Mouse (Mus musculus) ovary, postnatal 10 days (tissue): ENCODE data around the gene Foxn3.

Source experiments
- DNase-seq: peaks from one replicate; pipeline ENCODE4 v3.0.0; 2022; ENCODE audit warnings: low spot score

Foxn3 gene

DNA sequence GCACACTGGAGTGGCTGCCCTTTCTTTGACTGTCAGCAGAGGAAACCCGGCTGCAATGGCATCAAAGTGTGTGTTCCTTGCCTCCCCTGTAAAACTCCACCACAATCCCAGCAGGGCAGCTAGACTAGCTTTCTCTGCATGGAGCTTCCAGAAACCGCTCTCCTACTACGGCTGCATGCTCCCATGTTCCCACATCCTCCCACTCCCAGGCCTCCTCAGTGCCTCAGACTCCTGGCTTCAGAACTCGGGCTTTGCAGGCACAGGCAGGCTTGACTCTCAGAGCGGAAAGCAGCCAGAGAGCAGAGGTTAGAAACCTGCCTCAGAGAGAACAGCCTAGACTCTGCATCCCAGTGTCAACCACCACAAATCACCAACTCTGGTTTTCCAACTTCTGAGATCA is 147.8 kb downstream of the Foxn3 start:
- DNase-seq, result no peak

DNA sequence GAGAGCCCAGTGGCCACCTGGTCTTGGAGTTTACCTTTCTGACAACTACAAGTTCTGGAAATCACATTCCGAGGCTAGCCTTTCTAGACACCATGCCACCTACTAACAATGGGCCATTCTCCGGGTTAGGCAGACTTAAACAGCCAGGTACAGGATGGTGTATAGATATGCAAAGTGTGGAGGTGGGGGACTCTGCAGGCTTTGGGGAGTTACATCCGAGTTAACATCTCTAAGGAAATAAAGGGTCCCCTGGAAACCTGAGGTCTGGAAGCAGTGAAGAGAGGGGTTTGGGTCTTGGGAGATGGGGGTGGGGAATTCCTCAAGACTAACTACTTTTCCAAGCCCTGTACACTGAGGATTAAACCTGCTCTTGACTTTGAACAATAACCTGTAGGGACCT is 150.9 kb downstream of the Foxn3 start:
- DNase-seq, result no peak

DNA sequence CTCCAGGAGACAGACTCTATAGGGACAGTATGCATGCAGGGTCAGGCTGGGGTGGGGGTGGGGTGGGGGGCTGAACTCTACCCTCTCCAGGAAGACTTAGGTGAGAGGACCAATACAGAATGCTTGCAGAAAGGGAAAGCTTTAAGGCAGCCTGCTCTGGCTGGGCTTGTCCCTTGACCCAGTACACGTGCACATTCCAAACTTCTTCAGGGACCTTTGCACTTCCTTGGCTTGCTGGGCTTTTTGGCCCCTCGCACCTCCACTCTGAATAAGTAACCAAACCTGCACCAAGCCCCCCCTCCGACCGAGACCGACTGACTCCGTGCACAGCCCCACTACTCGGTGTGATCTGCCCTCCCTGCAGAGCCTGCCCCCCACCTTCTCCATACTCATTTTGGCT is 151.3 kb downstream of the Foxn3 start:
- DNase-seq, result no peak

DNA sequence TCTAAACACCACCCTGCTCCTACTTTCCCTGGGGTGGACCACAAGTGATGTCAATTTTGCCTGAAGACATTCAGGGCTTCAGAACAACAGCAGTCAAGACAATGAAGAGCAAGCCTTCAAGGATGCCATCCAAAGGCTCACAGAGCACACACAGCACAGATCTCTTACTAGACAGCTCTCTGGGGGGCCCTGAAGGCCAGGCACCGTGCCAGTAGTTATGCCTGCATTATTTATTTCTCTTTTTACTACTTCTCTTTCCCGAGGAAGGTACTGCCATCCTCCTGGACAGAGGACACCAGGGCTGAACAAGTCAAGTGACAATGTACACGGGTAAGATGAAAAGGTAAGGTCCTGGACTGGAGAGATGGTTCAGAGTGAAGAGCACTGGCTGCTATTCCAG is 154.7 kb downstream of the Foxn3 start:
- no peak for DNase-seq

DNA sequence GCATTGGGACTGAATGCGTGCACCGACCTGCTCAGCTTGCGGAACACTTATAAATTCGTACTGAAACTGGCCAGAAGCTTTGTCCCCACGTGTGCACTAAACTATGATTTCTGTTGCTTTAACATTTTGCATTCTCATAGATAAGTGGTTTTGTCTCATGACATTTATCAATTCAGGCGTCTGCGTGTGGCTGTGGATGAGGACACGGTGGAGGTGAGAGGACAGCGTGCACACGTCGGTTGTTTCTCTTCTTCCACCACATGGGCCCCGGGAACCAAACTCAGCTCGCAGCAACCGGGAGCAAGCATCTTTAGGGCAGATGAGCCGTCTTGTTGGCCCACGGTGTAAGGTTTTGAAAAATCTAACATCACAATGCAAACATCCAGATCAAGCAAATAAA is 155.3 kb downstream of the Foxn3 start:
- no peak for DNase-seq

DNA sequence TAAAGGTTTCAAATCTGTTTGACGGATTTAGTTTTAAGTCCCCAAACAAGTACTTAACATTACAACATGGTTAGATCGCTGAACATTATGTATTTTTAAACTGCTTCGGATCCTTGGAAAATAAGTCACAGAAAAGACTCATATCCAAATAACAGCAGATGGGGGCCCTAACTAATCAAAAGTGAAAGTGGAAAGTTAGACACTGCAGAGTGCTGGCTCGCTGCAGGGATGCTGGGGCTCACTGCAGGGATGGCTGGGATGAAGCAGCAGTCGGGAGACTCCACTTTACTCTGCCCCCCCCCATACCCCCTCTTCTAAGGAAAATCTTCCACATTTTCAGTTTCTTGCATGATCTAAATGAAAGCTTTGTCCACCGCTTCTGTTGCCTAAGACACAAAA is 156.1 kb downstream of the Foxn3 start:
- DNase-seq, result no peak

DNA sequence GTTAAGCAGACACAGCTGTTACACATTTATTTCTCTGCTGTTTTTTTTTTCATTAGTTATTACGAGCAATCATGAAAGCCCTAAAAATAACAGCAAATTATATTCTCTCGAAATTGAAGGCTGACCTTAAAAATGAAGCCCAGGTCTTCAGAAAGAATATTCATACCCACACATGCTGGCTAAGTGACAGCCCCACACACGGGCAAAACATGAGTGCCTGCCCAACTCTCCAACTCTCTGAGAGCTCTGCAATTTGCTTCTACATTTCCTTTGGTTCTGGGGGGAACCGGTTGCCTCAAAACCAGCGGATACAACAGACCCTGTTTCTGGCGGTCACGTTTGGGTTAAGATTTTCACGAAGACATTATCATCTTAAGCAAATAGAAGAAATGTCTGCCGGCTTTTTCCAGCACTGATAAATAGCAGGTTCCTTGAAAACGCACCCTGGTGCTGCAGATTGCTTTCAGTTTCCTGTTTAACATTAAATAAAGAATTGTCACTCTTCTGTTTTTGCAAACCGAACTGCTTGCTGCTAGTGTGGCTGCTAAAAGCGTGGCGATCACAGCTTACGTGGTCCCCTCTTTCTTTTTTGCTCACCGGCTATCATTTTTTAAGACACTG is 156.6 kb downstream of the Foxn3 start:
- no peak for DNase-seq

DNA sequence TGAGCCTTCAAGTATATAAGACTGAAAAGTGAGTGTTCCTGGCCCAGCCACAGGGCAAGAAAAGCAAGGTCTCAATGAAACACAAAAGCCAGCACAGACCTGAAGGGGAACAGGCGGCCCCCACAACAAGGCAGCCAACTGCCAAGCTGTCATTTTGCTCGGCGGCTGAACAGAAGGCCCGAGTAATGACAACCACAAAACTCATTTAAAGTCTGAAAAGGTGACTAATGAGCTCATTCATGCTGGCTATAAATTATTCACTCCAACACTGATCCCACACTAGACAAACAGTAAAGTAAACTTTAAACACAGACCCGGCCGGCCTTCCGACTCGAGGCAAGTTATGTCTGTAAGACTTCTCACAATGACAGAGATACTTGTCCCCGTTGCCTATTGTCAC is 157.1 kb downstream of the Foxn3 start:
- no peak for DNase-seq

DNA sequence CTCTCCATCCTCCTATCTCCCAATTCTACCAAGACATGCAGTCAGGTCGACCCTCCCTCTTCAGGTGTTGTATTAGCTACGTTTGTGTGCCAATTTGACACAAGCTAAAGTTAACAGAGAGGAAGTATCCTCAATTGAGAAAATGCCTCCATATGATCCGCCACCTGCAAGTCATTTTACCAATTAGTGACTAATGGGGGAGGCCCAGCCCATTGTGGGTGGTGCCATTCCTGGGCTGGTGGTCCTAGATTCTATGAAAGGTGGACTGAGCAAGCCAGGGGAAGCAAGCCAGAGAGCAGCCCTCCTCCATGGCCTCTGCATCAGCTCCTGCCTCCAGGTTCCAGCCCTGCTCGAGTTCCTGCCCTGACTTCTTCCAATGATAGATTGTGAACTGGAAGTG is 158.0 kb downstream of the Foxn3 start:
- no peak for DNase-seq

DNA sequence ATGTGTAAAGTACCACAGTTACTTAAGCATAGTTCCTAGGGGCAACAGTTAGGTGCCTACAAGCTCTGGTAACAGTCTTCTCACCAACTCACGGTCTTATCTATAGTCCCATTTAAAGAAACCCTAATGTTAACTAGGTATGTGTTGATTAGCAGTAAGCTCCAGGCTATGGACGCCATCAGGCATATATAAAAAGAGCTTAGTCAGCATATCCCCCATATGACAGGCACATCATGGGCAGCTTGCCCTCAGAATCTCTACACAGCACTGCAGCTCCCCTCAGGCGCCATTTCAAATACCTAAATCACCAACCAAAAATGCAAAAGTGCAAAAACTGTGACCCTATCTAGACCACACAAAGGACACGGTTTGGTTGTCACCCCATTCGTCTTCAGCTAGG is 160.4 kb downstream of the Foxn3 start:
- DNase-seq, result no peak

DNA sequence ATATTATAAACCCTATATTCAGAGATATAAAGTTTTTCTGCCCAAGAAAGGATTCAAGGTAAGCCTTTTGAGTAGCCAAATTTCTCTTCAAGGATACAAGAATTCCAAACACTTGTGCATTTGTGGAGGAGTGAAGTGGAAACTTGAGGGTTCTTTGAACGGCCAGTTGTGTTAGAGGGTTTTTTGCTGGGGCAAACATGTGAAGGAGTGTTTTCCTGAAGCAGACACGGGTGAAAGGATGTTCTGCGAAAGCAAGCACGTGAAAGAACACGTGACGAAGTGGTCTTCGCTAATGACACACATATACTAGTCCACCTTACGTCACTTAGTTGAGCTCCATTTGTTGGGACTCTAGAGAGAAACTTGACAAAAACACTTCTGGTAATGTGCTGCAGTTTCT is 162.5 kb downstream of the Foxn3 start:
- DNase-seq, result no peak

DNA sequence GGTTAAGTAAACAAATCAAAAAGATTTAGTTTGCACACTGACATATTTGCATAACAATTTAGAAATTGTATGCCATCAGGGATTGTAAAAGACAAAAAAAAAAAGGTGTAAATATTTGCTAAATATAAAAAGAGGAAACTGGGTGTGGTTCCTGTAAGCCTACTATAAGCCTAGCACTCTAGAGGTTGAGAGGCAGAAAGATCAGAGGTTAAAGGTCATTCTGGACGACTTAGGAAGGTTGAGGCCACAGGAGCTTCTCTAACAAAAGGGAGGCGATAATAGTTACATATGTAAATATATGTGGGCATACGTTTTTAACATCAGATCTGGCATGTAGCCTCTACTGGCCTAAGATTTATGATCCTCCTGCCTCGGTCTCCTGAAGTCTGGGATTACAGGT is 163.8 kb downstream of the Foxn3 start:
- no peak for DNase-seq

DNA sequence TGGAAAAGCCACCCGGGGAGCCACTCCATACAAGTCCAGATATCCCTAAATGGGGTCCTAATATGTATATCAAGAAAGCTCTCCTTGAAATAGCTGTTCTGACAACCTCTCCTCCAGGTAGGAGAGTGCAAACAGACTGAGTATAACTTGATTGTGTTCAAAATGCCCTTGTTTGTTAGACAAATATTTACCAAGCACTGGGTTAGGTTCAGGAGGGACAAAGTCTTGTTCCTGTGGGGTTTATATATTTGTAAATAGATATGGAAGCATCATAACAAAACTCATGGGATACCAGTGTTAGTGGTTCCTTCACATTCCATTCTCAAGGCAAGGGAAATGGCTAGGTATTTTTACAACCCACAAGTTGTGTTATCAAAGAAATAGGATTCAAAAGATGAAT is 166.9 kb downstream of the Foxn3 start:
- DNase-seq, result no peak

DNA sequence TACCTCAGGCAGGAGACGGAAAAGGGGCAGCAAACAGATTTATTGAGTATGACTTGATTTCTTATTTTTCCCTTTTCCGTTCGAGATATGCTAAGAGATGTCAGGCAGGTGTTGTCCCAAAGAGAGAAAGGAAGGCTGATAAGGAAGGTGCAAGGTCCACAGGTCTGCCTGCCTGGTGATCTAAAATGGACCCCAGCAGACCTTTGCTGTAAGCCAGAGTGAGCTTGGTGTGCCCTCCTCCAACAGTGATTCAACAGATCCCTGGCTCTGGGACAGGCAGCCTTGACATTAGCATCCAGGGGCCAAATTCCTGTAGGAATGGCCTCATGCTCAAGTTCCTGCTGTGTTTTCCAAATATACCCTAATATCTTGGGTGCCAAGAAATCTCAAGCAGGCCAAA is 168.3 kb downstream of the Foxn3 start:
- DNase-seq, result no peak

DNA sequence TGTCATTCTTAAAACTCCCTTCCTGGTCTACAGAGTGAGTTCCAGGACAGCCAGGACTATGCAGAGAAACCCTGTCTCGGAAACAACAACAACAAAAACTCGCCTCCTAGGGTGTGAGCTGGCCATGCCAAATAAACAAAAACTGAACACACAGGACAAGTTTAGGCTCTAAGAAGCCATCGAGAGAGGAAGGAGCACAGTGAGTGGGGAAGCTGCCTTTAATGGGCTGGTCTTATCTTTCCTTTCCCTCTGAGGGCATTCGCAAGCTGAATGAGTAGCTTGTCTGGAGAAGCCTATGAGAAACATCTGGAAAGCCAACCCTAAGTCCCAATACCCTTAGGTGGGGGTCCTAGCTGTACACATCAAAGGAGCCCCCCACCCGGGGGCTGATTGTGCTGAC is 168.7 kb downstream of the Foxn3 start:
- no peak for DNase-seq

DNA sequence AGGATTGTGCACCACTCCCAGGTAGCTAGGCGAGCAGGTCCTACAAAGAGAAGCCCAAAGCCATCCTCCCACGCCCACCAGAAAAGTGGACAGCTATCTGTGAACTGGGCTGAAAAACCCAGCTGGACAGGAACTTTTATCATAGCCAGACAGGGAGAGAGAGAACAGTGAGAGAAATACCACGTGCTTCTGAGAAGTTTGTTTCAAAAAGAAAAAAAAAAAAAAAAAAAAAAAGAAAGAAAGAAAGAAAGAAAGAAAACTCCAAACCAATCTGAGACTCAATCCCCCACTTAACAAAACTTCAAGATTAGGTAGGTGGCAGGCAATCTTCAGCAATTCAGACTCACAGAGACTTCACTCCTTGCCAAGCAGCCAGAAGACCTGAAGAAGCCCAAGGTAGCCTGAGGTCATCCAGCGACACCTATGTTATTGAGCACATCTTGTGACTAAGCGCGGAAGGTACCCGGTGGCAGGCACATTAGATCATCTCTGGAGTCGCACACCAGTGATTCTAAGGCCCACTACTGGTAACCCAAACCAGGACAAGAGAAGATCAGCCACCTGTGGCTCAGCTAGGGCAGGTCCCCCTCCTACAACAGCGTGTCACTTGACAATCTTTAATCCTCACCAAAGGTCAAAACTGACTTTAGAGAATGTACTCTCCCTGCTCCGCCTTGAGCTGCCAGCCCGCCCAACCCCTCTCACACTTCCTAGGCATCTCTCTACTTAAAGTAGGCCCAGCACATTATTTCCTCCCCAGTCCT is 169.3 kb downstream of the Foxn3 start:
- DNase-seq, result no peak

DNA sequence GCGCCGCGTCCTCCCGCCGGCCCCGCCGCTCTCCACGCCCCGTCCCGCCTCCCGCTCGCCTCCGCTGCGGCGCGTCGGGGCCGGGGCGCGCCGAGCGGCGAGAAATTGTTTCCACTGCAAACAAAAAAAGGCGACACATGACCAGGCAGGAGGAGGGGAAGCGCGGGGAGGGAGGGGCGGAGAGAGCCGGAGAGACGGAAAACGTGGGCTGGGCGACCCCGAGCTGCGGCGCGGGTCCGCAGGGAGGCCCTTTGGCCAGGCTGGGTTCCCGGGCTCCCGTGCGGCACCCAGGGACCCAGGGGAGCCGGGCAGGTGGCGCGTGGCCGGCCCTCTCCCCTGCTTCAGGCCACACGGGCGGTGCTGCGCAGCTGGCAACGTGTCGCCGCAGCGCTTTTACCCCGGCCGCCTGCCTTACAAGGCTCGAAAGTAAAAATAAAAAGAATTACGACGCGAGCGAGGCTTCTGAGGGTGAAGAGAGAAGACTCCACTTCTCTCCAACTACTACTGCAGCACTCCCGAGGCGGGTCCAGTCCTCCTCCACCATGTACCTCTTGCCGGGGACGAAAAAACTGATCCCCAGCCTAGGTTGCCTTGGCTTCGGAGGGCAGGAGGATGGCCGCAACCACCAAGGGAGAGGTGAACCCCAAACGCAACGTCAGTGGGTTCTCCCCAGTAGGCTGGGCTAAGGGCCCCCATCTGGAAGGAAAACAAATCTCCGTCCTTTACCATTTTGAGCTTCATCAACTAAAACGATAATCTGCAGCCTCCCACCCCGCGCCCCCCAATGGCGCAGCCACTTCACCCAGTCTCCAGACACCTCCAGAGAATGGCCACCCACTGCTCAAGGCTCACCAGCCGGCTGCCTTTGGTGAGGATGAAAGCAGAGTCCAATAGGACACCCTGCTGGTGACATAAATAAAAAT is 170.2 kb downstream of the Foxn3 start:
- peak; percentile 69 for DNase-seq

DNA sequence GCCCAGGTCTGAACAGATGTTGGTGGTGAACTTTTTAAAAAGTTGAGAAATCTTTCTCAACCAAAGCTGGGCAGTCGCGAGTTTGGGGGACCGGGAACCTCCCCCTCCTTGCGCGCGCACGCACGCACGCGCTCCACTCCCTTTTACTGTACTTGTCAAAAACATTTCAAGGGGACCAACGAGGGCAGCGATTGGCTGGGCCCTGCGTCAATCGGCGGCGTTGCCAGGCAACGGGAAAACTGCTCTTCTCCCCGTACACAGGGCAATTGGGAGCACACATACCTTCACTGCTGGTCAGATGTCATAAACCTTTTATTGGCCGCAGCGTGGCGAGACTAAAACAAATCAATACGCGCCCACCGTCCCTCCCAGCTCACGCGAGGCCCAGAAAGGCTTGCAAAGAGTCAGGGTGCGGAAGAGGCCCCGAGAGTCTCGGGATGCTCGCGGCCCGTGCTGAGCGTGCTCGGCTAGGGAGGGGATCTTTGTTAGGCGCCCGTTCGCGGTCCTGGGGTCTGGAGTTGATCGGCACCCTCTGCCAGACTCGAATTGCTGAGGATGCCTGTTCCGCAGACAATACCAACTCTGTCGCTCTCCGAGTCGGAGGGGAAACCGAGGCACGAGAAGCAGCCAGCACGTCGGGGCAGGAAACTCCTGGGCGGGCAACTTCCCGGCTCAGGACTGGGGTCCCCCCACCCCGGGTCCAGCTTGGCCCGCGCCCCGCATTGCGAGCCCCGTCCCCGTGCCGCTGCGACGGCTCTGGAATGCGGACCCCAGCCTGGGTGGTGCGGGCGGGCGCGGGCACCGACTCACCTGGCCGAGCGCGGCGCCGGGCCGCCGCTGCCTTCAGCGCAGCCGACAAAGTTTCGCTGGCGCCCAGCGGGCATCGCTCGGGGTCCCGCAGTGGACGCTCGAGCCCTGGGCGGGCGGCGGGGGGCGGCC is 171.2 kb downstream of the Foxn3 start:
- DNase-seq, result peak; percentile 100

DNA sequence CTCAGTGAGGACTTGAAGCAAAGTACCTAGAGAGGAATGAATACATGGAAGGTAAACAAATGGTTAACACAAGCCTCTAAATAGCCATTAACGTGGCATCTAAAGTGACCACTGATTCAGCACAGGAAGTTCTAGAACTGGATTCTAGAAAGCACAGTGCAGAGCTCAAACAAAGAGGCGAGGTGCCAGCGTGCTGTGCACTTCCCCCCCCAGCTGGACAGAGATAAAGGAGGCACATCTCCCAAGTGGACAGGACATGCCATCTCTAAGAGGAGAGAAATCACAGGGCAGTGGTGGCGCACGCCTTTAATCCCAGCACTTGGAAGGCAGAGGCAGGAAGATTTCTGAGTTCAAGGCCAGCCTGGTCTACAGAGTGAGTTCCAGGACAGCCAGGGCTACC is 173.0 kb downstream of the Foxn3 start:
- no peak for DNase-seq

DNA sequence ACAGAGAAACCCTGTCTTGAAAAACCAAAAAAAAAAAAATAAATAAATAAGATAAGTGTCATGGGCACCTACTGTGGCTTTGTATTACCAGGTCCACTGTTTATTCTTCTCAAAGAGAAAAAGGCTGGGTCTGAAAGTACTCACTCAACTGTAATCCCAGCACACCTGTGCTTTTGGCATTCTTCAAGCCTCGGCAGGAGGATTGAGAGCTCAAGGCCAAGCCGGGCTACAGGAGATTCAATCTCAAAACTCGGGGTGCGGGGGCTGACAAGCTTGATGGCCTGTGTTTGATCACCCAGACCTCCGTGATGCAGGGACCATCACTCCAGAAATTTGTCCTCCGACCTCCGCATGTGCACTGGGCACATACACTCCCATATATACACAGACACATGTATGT is 174.1 kb downstream of the Foxn3 start:
- no peak for DNase-seq

DNA sequence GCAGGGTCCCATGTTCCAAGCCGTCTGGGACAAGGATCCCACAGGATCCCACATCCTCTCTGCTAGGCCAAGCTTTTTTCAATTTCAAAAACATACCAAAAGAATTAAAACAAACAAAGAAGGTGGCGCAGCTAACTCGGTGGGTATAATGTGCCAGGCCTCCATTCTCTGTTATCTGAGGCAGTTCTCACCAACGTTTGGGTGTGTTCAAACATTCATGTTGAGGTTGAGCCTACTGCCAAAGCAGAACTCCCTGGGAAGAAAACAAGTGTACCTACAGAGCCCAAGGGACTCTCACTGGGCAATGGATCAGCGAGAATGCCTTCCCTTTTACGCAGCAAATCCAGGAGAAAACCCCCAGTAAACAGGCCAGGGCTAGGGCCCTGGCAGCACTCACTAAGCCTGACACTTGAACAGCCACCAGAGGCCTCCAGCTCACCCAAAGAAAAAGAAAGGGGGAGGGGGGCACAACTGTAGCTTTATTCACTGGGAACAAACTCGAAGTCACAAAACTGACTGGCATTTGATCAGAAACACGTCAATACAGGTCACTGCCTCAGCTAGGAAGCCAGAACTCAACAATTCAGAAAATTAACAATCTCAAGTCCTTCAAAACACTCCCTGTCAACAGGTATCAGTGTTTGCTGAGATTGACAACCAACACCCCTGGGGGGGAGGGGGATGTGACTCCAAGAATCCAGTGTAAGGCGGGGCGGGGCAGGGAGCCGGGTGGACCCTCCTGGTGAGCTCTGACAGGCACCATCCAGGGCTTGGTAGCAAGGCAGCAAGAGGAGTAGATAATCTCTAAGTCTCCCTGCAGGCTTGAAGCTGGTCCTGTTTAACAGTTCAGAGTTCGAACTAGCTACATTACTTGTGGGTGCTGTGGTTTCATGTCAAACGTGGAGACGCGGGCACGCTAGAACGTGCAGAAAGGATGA is 177.2 kb downstream of the Foxn3 start:
- DNase-seq, result no peak
